Mouse (Mus musculus): ENCODE measurements around the gene Hnrnpk.

- TF ChIP-seq CTCF (IDR thresholded peaks at IDR 0.05) (no peak), EP300 (IDR thresholded peaks at IDR 0.05; ENCODE audit: insufficient read depth, low read depth, low read length) (no peak), POLR2A (IDR thresholded peaks at IDR 0.05; ENCODE audit: insufficient read depth, low read depth, low read length) (no peak)
These were observed 30.6 kb downstream of the Hnrnpk start for GRCm38 (mm10) chr13:58372278-58373152.
